Mouse (Mus musculus): ENCODE data around the gene Hipk1.
"Not testable (repeated sequence)": the region's sequence is repeated elsewhere in the genome, so short reads cannot be mapped to it uniquely, and the experiment has no call there.

The Hipk1 gene

GRCm38 (mm10) chr3:103791230-103792110 is at the start of gene Hipk1:
Gene Hipk1, minus strand, starts transcription at chr3:103791563.
- DNase-seq, result peak; percentile 92 to 93

GRCm38 (mm10) chr3:103840946-103841345 is 49.6 kb upstream of the Hipk1 start:
- DNase-seq, result not testable (repeated sequence)

GRCm38 (mm10) chr3:103840195-103840594 is 48.8 kb upstream of the Hipk1 start:
- DNase-seq, result not testable (repeated sequence)

- no peak for DNase-seq
These were observed 48.3 kb upstream of the Hipk1 start for GRCm38 (mm10) chr3:103839711-103840110.

- no peak for DNase-seq
These were observed 45.1 kb upstream of the Hipk1 start for GRCm38 (mm10) chr3:103836453-103836852.

GRCm38 (mm10) chr3:103835951-103836310 is 44.6 kb upstream of the Hipk1 start:
- no peak for DNase-seq

GRCm38 (mm10) chr3:103835272-103835950 is 44.0 kb upstream of the Hipk1 start:
- no peak for DNase-seq

GRCm38 (mm10) chr3:103834001-103834400 is 42.6 kb upstream of the Hipk1 start:
- no peak for DNase-seq

- DNase-seq, result no peak
These were observed 41.1 kb upstream of the Hipk1 start, which contains the start of gene Bcl2l15 for GRCm38 (mm10) chr3:103832426-103832825. Gene Bcl2l15, plus strand, starts transcription at chr3:103832601.

GRCm38 (mm10) chr3:103831146-103831545 is 39.8 kb upstream of the Hipk1 start:
- no peak for DNase-seq

GRCm38 (mm10) chr3:103830681-103831080 is 39.3 kb upstream of the Hipk1 start:
- DNase-seq, result not testable (repeated sequence)

GRCm38 (mm10) chr3:103829036-103829435 is 37.7 kb upstream of the Hipk1 start:
- DNase-seq, result no peak

- no peak for DNase-seq
These were observed 36.2 kb upstream of the Hipk1 start for GRCm38 (mm10) chr3:103827548-103827947.

- DNase-seq, result no peak
These were observed 19.6 kb upstream of the Hipk1 start for GRCm38 (mm10) chr3:103810967-103811366.

- DNase-seq, result no peak
These were observed 18.4 kb upstream of the Hipk1 start for GRCm38 (mm10) chr3:103809799-103810150.

- DNase-seq, result peak; percentile 85 to 87
These were observed 17.8 kb upstream of the Hipk1 start, which contains the start of the genes Dclre1b, Ap4b1 and Gm43064 for GRCm38 (mm10) chr3:103808891-103809798. Gene Dclre1b, minus strand, starts transcription at chr3:103809444. Gene Ap4b1, plus strand, starts transcription at chr3:103809520. Gene Gm43064, plus strand, starts transcription at chr3:103809573.

- no peak for DNase-seq
These were observed 14.3 kb upstream of the Hipk1 start for GRCm38 (mm10) chr3:103805671-103806070.

- peak; percentile 8 to 28 for DNase-seq
These were observed 11.5 kb upstream of the Hipk1 start for GRCm38 (mm10) chr3:103802861-103803260.

GRCm38 (mm10) chr3:103801631-103802531 is 10.5 kb upstream of the Hipk1 start:
- DNase-seq, result peak; percentile 34 to 66

- DNase-seq, result no peak
These were observed 8.1 kb upstream of the Hipk1 start for GRCm38 (mm10) chr3:103799507-103799906.

- DNase-seq, result no peak
These were observed 5.0 kb upstream of the Hipk1 start for GRCm38 (mm10) chr3:103796389-103796788.

- no peak for DNase-seq
These were observed 1.2 kb upstream of the Hipk1 start for GRCm38 (mm10) chr3:103792566-103792965.
